Mouse (Mus musculus): ENCODE results near the gene Olfr1349.

DNA sequence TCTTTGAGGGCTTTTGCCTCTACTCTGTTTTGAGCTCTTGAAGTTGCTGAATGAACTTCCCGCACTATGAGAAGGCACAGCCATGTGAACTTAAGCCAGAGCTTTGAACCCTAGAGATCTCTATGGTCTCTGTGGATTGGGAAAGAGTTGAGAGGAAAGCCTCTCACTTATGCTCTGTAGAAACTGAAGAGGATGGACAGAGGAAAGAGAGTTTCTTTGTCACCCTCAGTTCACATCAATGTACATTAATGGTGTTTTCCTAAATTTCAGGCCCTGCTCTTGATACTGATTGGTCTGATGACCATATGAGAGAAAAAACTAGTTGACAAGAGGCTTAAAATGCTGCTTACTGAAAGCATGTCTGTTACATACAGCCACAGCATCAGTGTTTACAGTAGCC, 14.1 kb downstream of the Olfr1349 start, which contains the start of gene Olfr1348:
- TF ChIP-seq CTCF (IDR thresholded peaks at IDR 0.05; ENCODE audit: low read depth) (no peak), EP300 (IDR thresholded peaks at IDR 0.05; ENCODE audit: low read depth) (no peak)

Data from liver, embryonic 14.5 days (tissue).